Mouse (Mus musculus) stomach, postnatal 0 days (tissue): Measurements from ENCODE around the gene Hspb7. TPM values are rescaled to one million over a fixed set of nuclear protein-coding genes. Genes with fewer than 3 reads are reported as not detected.
A peak's percentile ranks its signal among the peaks of the same experiment; 100 is the strongest.

Experiments used
- ATAC-seq: fragments of 200-750 bp; cut with Nextera tagmentation; 2 replicates; pipeline ENCODE4 v1.8.0; 2017; ENCODE audit not compliant: low FRiP score, low TSS enrichment
- DNase-seq: peaks from one replicate; pipeline ENCODE4 v3.0.0-alpha.2; 2016; ENCODE audit warnings: low spot score
- H3K27ac ChIP-seq: fragments of 300-500 bp; sonication (generic); replicated peaks from 2 replicates; pipeline ENCODE4 v1.5.1; 2014; ENCODE audit warnings: mild to moderate bottlenecking, control low read depth
- H3K27me3 ChIP-seq: fragments of 300-500 bp; sonication (generic); 2 replicates; pipeline ENCODE4 v1.6.1; 2014; ENCODE audit warnings: low read length; ENCODE audit not compliant: control insufficient read depth, insufficient read depth
- H3K36me3 ChIP-seq: fragments of 300-500 bp; sonication (generic); 2 replicates; pipeline ENCODE4 v1.6.1; 2014; ENCODE audit warnings: low read length, mixed read lengths; ENCODE audit not compliant: control insufficient read depth, insufficient read depth
- H3K4me1 ChIP-seq: fragments of 300-500 bp; sonication (generic); replicated peaks from 2 replicates; pipeline ENCODE4 v1.6.1; 2014; ENCODE audit warnings: antibody characterized with exemption; ENCODE audit not compliant: control insufficient read depth, insufficient read depth
- H3K4me2 ChIP-seq: fragments of 300-500 bp; sonication (generic); replicated peaks from 2 replicates; pipeline ENCODE4 v1.6.1; 2014; ENCODE audit warnings: low read depth, mild to moderate bottlenecking, control low read depth, moderate library complexity
- H3K4me3 ChIP-seq: fragments of 300-500 bp; sonication (generic); 2 replicates; pipeline ENCODE4 v1.5.1; 2014; ENCODE audit warnings: low read depth, low read length, control low read depth
- H3K9ac ChIP-seq: fragments of 300-500 bp; sonication (generic); 2 replicates; pipeline ENCODE4 v1.6.1; 2014; ENCODE audit warnings: mild to moderate bottlenecking, low read length, control low read depth, mixed read lengths
- H3K9me3 ChIP-seq: fragments of 300-500 bp; sonication (generic); 2 replicates; pipeline ENCODE4 v1.6.1; 2016; ENCODE audit warnings: low read length; ENCODE audit not compliant: control insufficient read depth
- CTCF ChIP-seq: IDR thresholded peaks from 2 replicates; pipeline ENCODE4 v1.5.1; 2016; ENCODE audit warnings: antibody characterized with exemption, low read depth, mild to moderate bottlenecking, moderate library complexity
- EP300 ChIP-seq: optimal IDR thresholded peaks from 2 replicates; pipeline ENCODE3; 2016; ENCODE audit warnings: antibody characterized with exemption
- WGBS: fragments of 180-500 bp; shearing (Covaris S2); extraction: QIAGEN DNeasy Blood & Tissue Kit; methylation state at CpG from one replicate; pipeline ENCODE4 v1.1.7; 2014; 5-methylcytosine and 5-hydroxymethylcytosine counted together
- polyA plus RNA-seq: library from polyadenylated mRNA; unstranded; fragments of >200 nt; fragmentation: Nextera tagmentation; extraction: Ambion mirVana; gene quantifications from 2 replicates; pipeline ENCODE4 v1.2.1, GENCODE M21; 2015

Gene Hspb7
- polyA plus RNA-seq, 1 experiment from 2014 or later = 2.3 TPM

GRCm38 (mm10) chr4:141411430-141411992 is 9.1 kb upstream of the Hspb7 start:
- H3K9ac ChIP-seq = no peak overlapping the region
- 17% methylated on average over 22 of the region's 22 CpGs for WGBS
- no peaks in the 10 kb centered on the region for H3K36me3 ChIP-seq
- no peak for DNase-seq
- H3K4me1 ChIP-seq = no peaks in the 10 kb centered on the region
- H3K27me3 ChIP-seq = no peaks in the 10 kb centered on the region
- H3K4me3 ChIP-seq = no peak overlapping the region
- no peak for ATAC-seq
- H3K4me2 ChIP-seq = no peak overlapping the region
- TF ChIP-seq CTCF (peak; percentile 46), EP300 (no peak)
- no peaks in the 10 kb centered on the region for H3K9me3 ChIP-seq
- H3K27ac ChIP-seq = no peak overlapping the region

GRCm38 (mm10) chr4:141415924-141416323 is 4.7 kb upstream of the Hspb7 start, which contains the start of gene Clcnkb:
Gene Clcnkb (minus strand): TSS chr4:141416014.
- H3K9ac ChIP-seq = no peak within 1 kb of the TSS
- 62% methylated on average over 7 of the region's 7 CpGs for WGBS
- no peak for ATAC-seq
- no peaks in the 10 kb centered on the region for H3K36me3 ChIP-seq
- no peak within 1 kb of the TSS for H3K27ac ChIP-seq
- H3K27me3 ChIP-seq = no peaks in the 10 kb centered on the region
- H3K4me1 ChIP-seq = 0 out of 2 replicates have a peak, but pooled peaks cover 2% of the 10 kb centered on the region
- no peak for TF ChIP-seq CTCF
- no peak within 1 kb of the TSS for H3K4me2 ChIP-seq
- H3K4me3 ChIP-seq = no peak within 1 kb of the TSS
- H3K9me3 ChIP-seq = no peaks in the 10 kb centered on the region
- no peak for DNase-seq

- 65% methylated on average over 27 of the region's 27 CpGs for WGBS
- H3K4me3 ChIP-seq = no peak overlapping the region
- no peaks in the 10 kb centered on the region for H3K27me3 ChIP-seq
- DNase-seq (no peak), ATAC-seq (no peak)
- no peak overlapping the region for H3K9ac ChIP-seq
- TF ChIP-seq EP300 (no peak), CTCF (no peak)
- H3K27ac ChIP-seq = no peak overlapping the region
- H3K4me2 ChIP-seq = no peak overlapping the region
- 0 out of 2 replicates have a peak, but pooled peaks cover 4% of the 10 kb centered on the region for H3K4me1 ChIP-seq
- no peaks in the 10 kb centered on the region for H3K36me3 ChIP-seq
- no peaks in the 10 kb centered on the region for H3K9me3 ChIP-seq
Observed at GRCm38 (mm10) chr4:141419398-141420191, 984 bp upstream of the Hspb7 start.

GRCm38 (mm10) chr4:141420886-141421285 is 307 bp downstream of the Hspb7 start:
- Histone ChIP-seq H3K36me3 (no peaks in the 10 kb centered on the region), H3K27ac (peak overlapping the region; percentile 74), H3K27me3 (no peaks in the 10 kb centered on the region), H3K9ac (peak overlapping the region; percentile 69; the same call in 1 of the 2 replicates), H3K4me3 (no peak overlapping the region), H3K9me3 (no peaks in the 10 kb centered on the region), H3K4me2 (no peak overlapping the region), H3K4me1 (peaks cover 4% of the 10 kb centered on the region; the same call in 1 of the 2 replicates)
- ATAC-seq (no peak), DNase-seq (no peak)
- no peak for TF ChIP-seq EP300
- no peak for TF ChIP-seq CTCF
- WGBS = 53% methylated on average over 9 of the region's 9 CpGs

- H3K9me3 ChIP-seq = no peaks in the 10 kb centered on the region
- WGBS = 35% methylated on average over 13 of the region's 14 CpGs
- H3K27me3 ChIP-seq = no peaks in the 10 kb centered on the region
- ATAC-seq (peak; percentile 39), DNase-seq (peak; percentile 52)
- peak overlapping the region; percentile 74 for H3K27ac ChIP-seq
- peak overlapping the region; percentile 27 for H3K4me3 ChIP-seq
- peaks cover 4% of the 10 kb centered on the region; the same call in 1 of the 2 replicates for H3K4me1 ChIP-seq
- no peaks in the 10 kb centered on the region for H3K36me3 ChIP-seq
- TF ChIP-seq CTCF (peak; percentile 26), EP300 (no peak)
- peak overlapping the region; percentile 69 for H3K9ac ChIP-seq
- peak overlapping the region; percentile 55 for H3K4me2 ChIP-seq
Observed at GRCm38 (mm10) chr4:141421423-141421822, 844 bp downstream of the Hspb7 start.

- peaks cover 6% of the 10 kb centered on the region; the same call in 1 of the 2 replicates for H3K4me1 ChIP-seq
- H3K36me3 ChIP-seq = no peaks in the 10 kb centered on the region
- TF ChIP-seq CTCF (no peak), EP300 (no peak)
- peak overlapping the region; percentile 27; the same call in 1 of the 2 replicates for H3K4me3 ChIP-seq
- H3K9ac ChIP-seq = no peak overlapping the region
- DNase-seq (no peak), ATAC-seq (no peak)
- 72% methylated on average over 5 of the region's 5 CpGs for WGBS
- no peaks in the 10 kb centered on the region for H3K9me3 ChIP-seq
- H3K27ac ChIP-seq = no peak overlapping the region
- peak overlapping the region; percentile 55 for H3K4me2 ChIP-seq
- H3K27me3 ChIP-seq = no peaks in the 10 kb centered on the region
Observed at GRCm38 (mm10) chr4:141422841-141423240, 2.3 kb downstream of the Hspb7 start.
